Mouse (Mus musculus) hindbrain, embryonic 14.5 days (tissue): ENCODE measurements around the gene Cyp2d12. TPM values are rescaled to one million over a fixed set of nuclear protein-coding genes. Genes with fewer than 3 reads are reported as not detected.
"Not testable (repeated sequence)": the region's sequence is repeated elsewhere in the genome, so short reads cannot be mapped to it uniquely, and the experiment has no call there.

Source experiments
- ATAC-seq: fragments of 200-750 bp; cut with Nextera tagmentation; 2 replicates; pipeline ENCODE4 v1.8.0; 2017; ENCODE audit warnings: moderate number of reproducible peaks, mild to moderate bottlenecking, moderate TSS enrichment, moderate library complexity; ENCODE audit not compliant: low FRiP score
- DNase-seq: peaks from one replicate; pipeline ENCODE4 v3.0.0-alpha.2; 2015; ENCODE audit warnings: low spot score
- H3K27ac ChIP-seq: fragments of 300-500 bp; sonication (generic); 2 replicates; pipeline ENCODE4 v1.5.1; 2014; ENCODE audit warnings: mild to moderate bottlenecking, moderate library complexity
- H3K27me3 ChIP-seq: fragments of 300-500 bp; sonication (generic); 2 replicates; pipeline ENCODE4 v1.6.1; 2014; ENCODE audit warnings: mild to moderate bottlenecking, low read length, mixed read lengths; ENCODE audit not compliant: control insufficient read depth, insufficient read depth
- H3K36me3 ChIP-seq: fragments of 300-500 bp; sonication (generic); replicated peaks from 2 replicates; pipeline ENCODE4 v1.6.1; 2014; ENCODE audit not compliant: control insufficient read depth, insufficient read depth
- H3K4me1 ChIP-seq: fragments of 300-500 bp; sonication (generic); replicated peaks from 2 replicates; pipeline ENCODE4 v1.6.1; 2014; ENCODE audit warnings: antibody characterized with exemption, low read length, mixed read lengths; ENCODE audit not compliant: control insufficient read depth, insufficient read depth
- H3K4me2 ChIP-seq: fragments of 300-500 bp; sonication (generic); replicated peaks from 2 replicates; pipeline ENCODE4 v1.6.1; 2014; ENCODE audit warnings: mild to moderate bottlenecking, moderate library complexity
- H3K4me3 ChIP-seq: fragments of 300-500 bp; sonication (generic); replicated peaks from 2 replicates; pipeline ENCODE4 v1.5.1; 2014; ENCODE audit warnings: mild to moderate bottlenecking, low read length
- H3K9ac ChIP-seq: fragments of 300-500 bp; sonication (generic); 2 replicates; pipeline ENCODE4 v1.6.1; 2014
- H3K9me3 ChIP-seq: fragments of 300-500 bp; sonication (generic); 2 replicates; pipeline ENCODE4 v1.6.1; 2016; ENCODE audit warnings: low read length; ENCODE audit not compliant: control insufficient read depth
- WGBS: fragments of 180-500 bp; shearing (Covaris S2); extraction: QIAGEN DNeasy Blood & Tissue Kit; methylation state at CpG from one replicate; pipeline ENCODE4 v1.1.7; 2014; 5-methylcytosine and 5-hydroxymethylcytosine counted together
- microRNA-seq: library from miRNA; unstranded; fragments of <30 nt; microRNA quantifications from one replicate; pipeline ENCODE4, GENCODE M21; 2016
- polyA plus RNA-seq: library from polyadenylated mRNA; unstranded; fragments of >200 nt; fragmentation: Nextera tagmentation; extraction: Ambion mirVana; gene quantifications from 2 replicates; pipeline ENCODE4 v1.2.1, GENCODE M21; 2014

Cyp2d12 gene
- polyA plus RNA-seq, 1 experiment from 2014 or later = not detected

GRCm38 (mm10) chr15:82544561-82544960, 10.3 kb upstream of the Cyp2d12 start:
- not testable (repeated sequence) for H3K4me1 ChIP-seq, H3K36me3 ChIP-seq, H3K4me2 ChIP-seq, H3K9ac ChIP-seq, H3K27ac ChIP-seq, H3K4me3 ChIP-seq, H3K27me3 ChIP-seq, H3K9me3 ChIP-seq, DNase-seq, ATAC-seq

DNA sequence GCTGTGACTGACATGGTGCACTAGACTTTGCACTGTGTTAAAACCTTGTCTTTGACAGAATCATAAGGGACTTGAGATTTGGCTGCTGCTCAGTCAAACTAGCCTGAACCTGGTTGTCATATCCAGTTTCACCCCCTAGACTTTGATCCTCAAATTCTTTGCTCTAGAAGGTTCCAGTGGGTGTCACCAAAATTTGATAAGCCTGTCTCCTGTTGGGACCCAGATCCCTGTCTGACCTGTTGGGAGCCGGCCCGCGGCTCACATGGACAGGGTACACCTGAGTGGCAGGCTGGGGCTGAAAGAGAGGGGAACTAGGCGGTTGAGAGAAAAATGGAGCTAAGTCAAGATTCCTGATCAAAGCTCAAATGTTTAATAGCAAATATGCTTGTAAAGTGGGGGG, 7.1 kb upstream of the Cyp2d12 start:
- 98% methylated on average over 4 of the region's 4 CpGs for WGBS
- DNase-seq, H3K36me3 ChIP-seq, H3K9ac ChIP-seq, ATAC-seq, H3K27ac ChIP-seq, H3K9me3 ChIP-seq, H3K4me2 ChIP-seq, H3K4me3 ChIP-seq, H3K27me3 ChIP-seq, H3K4me1 ChIP-seq: not testable (repeated sequence)

GRCm38 (mm10) chr15:82553211-82553610, 1.7 kb upstream of the Cyp2d12 start:
- WGBS = 93% methylated on average over 2 of the region's 2 CpGs
- not testable (repeated sequence) for H3K27me3 ChIP-seq, H3K36me3 ChIP-seq, H3K4me2 ChIP-seq, H3K27ac ChIP-seq, DNase-seq, H3K4me3 ChIP-seq, H3K9ac ChIP-seq, H3K4me1 ChIP-seq, ATAC-seq
- 0 out of 2 replicates have a peak, but pooled peaks cover 11% of the 10 kb centered on the region for H3K9me3 ChIP-seq

DNA sequence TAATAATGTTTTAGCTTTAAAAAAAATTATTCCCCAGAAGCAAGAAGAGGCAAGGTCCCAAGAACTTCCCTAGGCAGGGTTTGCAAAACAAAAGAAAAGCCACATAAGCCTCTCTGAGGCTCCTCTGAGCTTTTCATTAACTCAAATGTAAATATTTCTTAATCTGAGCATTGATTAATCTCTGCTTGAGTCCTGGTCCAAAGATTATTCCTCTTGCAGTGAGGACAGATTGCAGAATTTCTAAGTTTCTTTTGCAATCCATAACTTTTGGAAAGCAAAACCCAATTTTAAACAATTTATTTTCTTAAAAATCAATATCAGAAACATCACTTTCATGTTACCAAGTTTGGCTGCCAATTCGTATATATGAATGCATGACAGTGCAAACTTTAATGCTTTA, 18.0 kb downstream of the Cyp2d12 start:
- Histone ChIP-seq H3K9me3 (no peaks in the 10 kb centered on the region), H3K9ac (no peak overlapping the region), H3K4me3 (no peak overlapping the region), H3K36me3 (no peaks in the 10 kb centered on the region), H3K4me2 (no peak overlapping the region), H3K27ac (no peak overlapping the region), H3K27me3 (no peaks in the 10 kb centered on the region), H3K4me1 (no peaks in the 10 kb centered on the region)
- ATAC-seq (no peak), DNase-seq (no peak)
- 87% methylated on average over 1 of the region's 1 CpGs for WGBS

DNA sequence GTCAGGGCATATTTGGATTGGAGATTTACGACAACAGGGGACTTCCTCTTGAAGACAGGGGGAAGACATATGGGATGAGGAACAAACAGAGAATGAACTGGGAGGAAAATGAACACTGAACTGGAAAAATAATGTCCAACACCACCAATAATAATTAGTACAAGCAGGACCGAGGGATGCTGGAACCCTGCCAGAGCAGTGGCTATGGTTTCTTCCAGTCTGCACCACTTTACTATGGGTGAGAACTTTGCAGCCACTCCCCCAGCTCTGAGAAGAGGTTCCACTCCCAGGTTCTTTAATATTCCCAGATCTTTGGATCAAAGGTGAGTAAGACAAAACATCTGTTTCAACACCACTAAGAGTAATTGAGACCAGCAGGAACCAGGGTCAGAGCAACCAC, 24.2 kb downstream of the Cyp2d12 start:
- H3K9me3 ChIP-seq = no peaks in the 10 kb centered on the region
- no peak for ATAC-seq
- WGBS = 85% methylated on average over 2 of the region's 2 CpGs
- no peak for DNase-seq
- no peaks in the 10 kb centered on the region for H3K27me3 ChIP-seq
- H3K4me1 ChIP-seq = no peaks in the 10 kb centered on the region
- no peaks in the 10 kb centered on the region for H3K36me3 ChIP-seq
- no peak overlapping the region for H3K27ac ChIP-seq
- no peak overlapping the region for H3K4me3 ChIP-seq
- H3K4me2 ChIP-seq = no peak overlapping the region
- no peak overlapping the region for H3K9ac ChIP-seq

DNA sequence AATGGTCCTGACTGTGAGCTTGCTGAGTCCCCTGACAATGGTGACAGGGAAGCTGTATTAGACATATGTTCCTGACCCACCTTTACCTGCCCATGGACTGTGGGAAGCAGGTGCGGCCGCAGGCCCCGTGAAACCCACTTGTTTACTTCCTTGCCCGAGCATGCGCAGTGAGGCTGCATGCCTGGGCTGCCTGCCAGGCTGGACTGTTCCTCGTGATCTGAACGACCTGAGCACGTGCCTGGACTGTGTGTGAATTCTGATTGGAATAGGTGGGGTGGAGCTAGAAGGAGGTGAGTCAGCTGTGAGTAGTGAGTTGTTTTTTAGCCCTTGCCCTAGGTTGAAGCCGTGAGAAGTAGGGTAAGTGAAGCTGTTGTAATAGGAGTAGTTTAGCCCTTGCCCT, 27.7 kb downstream of the Cyp2d12 start:
- Histone ChIP-seq H3K27ac (no peak overlapping the region), H3K36me3 (no peaks in the 10 kb centered on the region), H3K27me3 (no peaks in the 10 kb centered on the region), H3K4me1 (no peaks in the 10 kb centered on the region), H3K4me2 (no peak overlapping the region), H3K9ac (no peak overlapping the region), H3K9me3 (no peaks in the 10 kb centered on the region), H3K4me3 (no peak overlapping the region)
- WGBS = 84% methylated on average over 9 of the region's 9 CpGs
- DNase-seq (no peak), ATAC-seq (no peak)

Small RNA genes lying within 50 kb of the gene (microRNA-seq; reads per million reads assigned to microRNA genes)
- gene Gm27924 (not detected), gene Gm28023 (not detected)

Other genes with a start within 250 kb of the Cyp2d12 start
- 32.1 and 38.7 TPM in 2 replicates for gene Naga, start 216.1 kb upstream of the Cyp2d12 start, polyA plus RNA-seq
- gene Pheta2, start 216.1 kb upstream of the Cyp2d12 start, polyA plus RNA-seq = 1.5 and 1.8 TPM in 2 replicates
- 349 and 367 TPM in 2 replicates for gene Smdt1, start 216.1 kb upstream of the Cyp2d12 start, polyA plus RNA-seq
- gene Ndufa6, start 200.8 kb upstream of the Cyp2d12 start, polyA plus RNA-seq = 383 and 445 TPM in 2 replicates
- gene Cyp2d22, start 174.8 kb upstream of the Cyp2d12 start, polyA plus RNA-seq = 2.3 and 2.5 TPM in 2 replicates
- gene Cyp2d11, start 161.1 kb upstream of the Cyp2d12 start, polyA plus RNA-seq = not detected in 2 replicates
- gene Cyp2d10, start 147.9 kb upstream of the Cyp2d12 start, polyA plus RNA-seq = not detected in 2 replicates
- not detected in 2 replicates for gene Cyp2d9, start 121.6 kb upstream of the Cyp2d12 start, polyA plus RNA-seq
- gene Cyp2d34, start 65.9 kb downstream of the Cyp2d12 start, polyA plus RNA-seq = not detected in 2 replicates
- not detected in 2 replicates for gene Cyp2d40, start 209.1 kb downstream of the Cyp2d12 start, polyA plus RNA-seq
- gene Cyp2d26, start 239.2 kb downstream of the Cyp2d12 start, polyA plus RNA-seq = not detected in 2 replicates